Mouse (Mus musculus): ENCODE data around the gene Gimd1.

DNA sequence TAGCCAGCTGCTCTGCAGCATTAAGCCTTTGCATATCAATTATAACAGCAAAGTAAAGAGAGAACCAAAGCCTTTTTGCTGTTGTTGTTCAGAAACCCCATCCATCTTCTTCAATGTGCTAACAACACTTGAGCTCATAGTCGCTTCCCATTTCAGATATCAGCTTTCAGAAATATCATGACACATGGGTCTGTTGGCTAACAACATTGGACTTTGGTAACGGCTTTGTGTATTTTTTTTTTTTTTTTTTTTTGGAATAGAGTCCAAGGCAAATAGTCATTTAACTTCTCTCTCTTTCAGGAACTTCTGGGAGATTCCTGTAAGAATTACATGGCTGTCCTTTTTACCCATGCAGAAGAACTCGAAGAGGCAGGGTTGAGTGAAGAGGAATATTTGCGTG is 14.5 kb downstream of the Gimd1 start:
- no peak for TF ChIP-seq CTCF (conservative IDR thresholded peaks at IDR 0.05; ENCODE audit: insufficient read depth, insufficient read length, low read depth, low read length)
- TF ChIP-seq POLR2A (IDR thresholded peaks at IDR 0.05; ENCODE audit: low read depth, low read length): no peak
